Mouse (Mus musculus) forebrain, embryonic 13.5 days (tissue): ENCODE results near the gene Zfp423. TPM values are rescaled to one million over a fixed set of nuclear protein-coding genes. Genes with fewer than 3 reads are reported as not detected.

Source experiments
- ATAC-seq: fragments of 200-750 bp; cut with Nextera tagmentation; 2 replicates; pipeline ENCODE4 v1.8.0; 2017
- H3K27ac ChIP-seq: fragments of 300-500 bp; sonication (generic); 2 replicates; pipeline ENCODE4 v1.5.1; 2015; ENCODE audit warnings: inconsistent platforms, mild to moderate bottlenecking, moderate library complexity
- H3K27me3 ChIP-seq: fragments of 300-500 bp; sonication (generic); 2 replicates; pipeline ENCODE4 v1.6.1; 2015; ENCODE audit warnings: mild to moderate bottlenecking, inconsistent platforms
- H3K36me3 ChIP-seq: fragments of 300-500 bp; sonication (generic); 2 replicates; pipeline ENCODE4 v1.6.1; 2015; ENCODE audit warnings: mild to moderate bottlenecking, inconsistent platforms; ENCODE audit not compliant: poor library complexity, severe bottlenecking
- H3K4me1 ChIP-seq: fragments of 300-500 bp; sonication (generic); 2 replicates; pipeline ENCODE4 v1.6.1; 2015; ENCODE audit warnings: inconsistent platforms
- H3K4me2 ChIP-seq: fragments of 300-500 bp; sonication (generic); 2 replicates; pipeline ENCODE4 v1.6.1; 2015; ENCODE audit warnings: inconsistent platforms, mild to moderate bottlenecking, moderate library complexity
- H3K4me3 ChIP-seq: fragments of 300-500 bp; sonication (generic); 2 replicates; pipeline ENCODE4 v1.5.1; 2015; ENCODE audit warnings: mild to moderate bottlenecking, inconsistent platforms
- H3K9ac ChIP-seq: fragments of 300-500 bp; sonication (generic); 2 replicates; pipeline ENCODE4 v1.6.1; 2015; ENCODE audit warnings: mild to moderate bottlenecking, inconsistent platforms
- H3K9me3 ChIP-seq: fragments of 300-500 bp; sonication (generic); replicated peaks from 2 replicates; pipeline ENCODE4 v1.6.1; 2016; ENCODE audit warnings: inconsistent platforms
- WGBS: fragments of 180-500 bp; shearing (Covaris S2); methylation state at CpG from one replicate; pipeline ENCODE4 v1.1.7; 2015; 5-methylcytosine and 5-hydroxymethylcytosine counted together
- polyA plus RNA-seq: library from polyadenylated mRNA; unstranded; fragments of >200 nt; fragmentation: Nextera tagmentation; extraction: Ambion mirVana; gene quantifications from 2 replicates; pipeline ENCODE4 v1.2.1, GENCODE M21; 2015

Zfp423 gene
- polyA plus RNA-seq, 1 experiment from 2014 or later, result 23.2 TPM

DNA sequence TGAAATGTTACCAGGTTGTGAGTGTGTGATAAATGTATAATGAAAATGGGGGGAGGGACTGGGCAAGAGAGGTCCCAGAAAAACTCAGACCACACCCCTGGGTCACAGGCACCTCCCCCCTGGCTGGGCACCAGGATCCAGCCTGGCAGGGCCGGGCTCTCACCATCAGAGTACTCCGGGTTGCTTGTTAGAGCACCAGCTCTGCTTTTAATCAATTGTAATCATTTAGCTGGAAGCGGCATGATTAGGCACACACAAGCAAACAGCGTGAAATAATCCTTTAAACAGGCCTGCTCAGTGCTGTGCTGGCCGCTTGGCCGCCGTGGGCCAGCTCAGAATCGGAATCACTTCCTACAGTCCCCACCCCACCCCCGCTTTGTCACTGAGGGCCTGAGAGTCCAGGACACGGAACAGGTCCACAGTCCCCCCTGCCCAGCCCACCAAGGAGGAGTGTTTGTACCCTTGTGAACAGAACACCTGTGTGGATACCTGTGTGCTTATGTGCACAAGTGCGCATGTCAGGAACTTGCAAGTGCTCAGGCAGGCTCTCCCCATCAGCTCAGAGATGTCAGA, 279.9 kb downstream of the Zfp423 start:
- Histone ChIP-seq H3K36me3 (peaks cover 7% of the 10 kb centered on the region), H3K4me2 (no peak overlapping the region), H3K27me3 (0 out of 2 replicates have a peak, but pooled peaks cover 4% of the 10 kb centered on the region), H3K9me3 (no peaks in the 10 kb centered on the region), H3K9ac (no peak overlapping the region), H3K4me1 (peaks cover 46% of the 10 kb centered on the region), H3K4me3 (no peak overlapping the region), H3K27ac (peak overlapping the region; percentile 31; the same call in 1 of the 2 replicates)
- peak; percentile 63 for ATAC-seq
- WGBS, result 40% methylated on average over 11 of the region's 11 CpGs

DNA sequence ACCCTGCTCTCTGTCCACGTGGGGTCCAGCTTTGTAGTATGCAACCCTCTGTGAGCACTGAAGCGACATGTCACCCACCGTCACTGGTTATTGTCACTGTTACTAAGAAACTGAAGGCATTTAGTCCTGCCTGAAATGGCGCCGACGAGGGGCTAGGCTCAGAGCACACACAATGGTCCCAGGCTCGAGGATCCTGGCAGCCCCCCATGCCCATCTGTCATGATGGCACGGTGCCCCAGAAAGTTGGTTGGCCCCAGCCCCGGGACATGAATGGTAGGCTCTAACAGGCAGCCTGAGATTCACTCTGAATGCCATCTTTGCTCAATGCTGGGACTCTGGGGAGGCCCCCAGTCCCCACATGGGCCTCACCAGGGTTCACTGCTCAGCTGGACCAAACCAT, 284.0 kb downstream of the Zfp423 start:
- no peak overlapping the region for H3K4me2 ChIP-seq
- H3K9me3 ChIP-seq, result no peaks in the 10 kb centered on the region
- peaks cover 7% of the 10 kb centered on the region for H3K36me3 ChIP-seq
- H3K27me3 ChIP-seq, result no peaks in the 10 kb centered on the region
- H3K4me1 ChIP-seq, result peaks cover 54% of the 10 kb centered on the region
- H3K27ac ChIP-seq, result peak overlapping the region; percentile 82
- 36% methylated on average over 9 of the region's 9 CpGs for WGBS
- no peak overlapping the region for H3K9ac ChIP-seq
- peak; percentile 77 for ATAC-seq
- H3K4me3 ChIP-seq, result no peak overlapping the region

- Histone ChIP-seq H3K4me3 (no peak overlapping the region), H3K27ac (peak overlapping the region; percentile 82; the same call in 1 of the 2 replicates), H3K9me3 (no peaks in the 10 kb centered on the region), H3K36me3 (peaks cover 7% of the 10 kb centered on the region), H3K27me3 (no peaks in the 10 kb centered on the region), H3K9ac (no peak overlapping the region), H3K4me2 (no peak overlapping the region), H3K4me1 (peaks cover 51% of the 10 kb centered on the region)
- WGBS, result 64% methylated on average over 7 of the region's 7 CpGs
- no peak for ATAC-seq
Measured at GRCm38 (mm10) chr8:87674157-87674556, 285.2 kb downstream of the Zfp423 start.

DNA sequence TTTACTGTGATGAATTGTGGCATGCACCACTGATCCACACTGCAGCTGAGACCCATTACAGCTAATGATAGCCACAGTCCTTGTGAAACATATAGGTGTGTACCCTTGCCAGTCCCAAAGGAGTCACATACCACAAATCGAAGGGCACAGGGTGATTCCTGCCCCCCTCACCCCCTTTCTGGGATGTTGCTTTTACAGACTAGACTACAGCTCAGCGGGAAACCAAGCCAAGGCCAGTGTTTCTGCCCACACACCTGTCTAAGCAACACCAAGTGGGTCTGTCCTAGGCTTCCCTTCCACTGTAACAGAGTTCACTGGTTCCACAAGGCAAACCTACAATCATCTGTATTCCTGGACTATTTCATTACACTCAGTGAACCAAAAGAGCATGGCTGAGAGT, 287.2 kb downstream of the Zfp423 start:
- peaks cover 68% of the 10 kb centered on the region for H3K4me1 ChIP-seq
- no peak overlapping the region for H3K4me2 ChIP-seq
- H3K27me3 ChIP-seq, result no peaks in the 10 kb centered on the region
- WGBS, result 83% methylated on average over 2 of the region's 2 CpGs
- no peaks in the 10 kb centered on the region for H3K9me3 ChIP-seq
- H3K9ac ChIP-seq, result no peak overlapping the region
- H3K36me3 ChIP-seq, result no peaks in the 10 kb centered on the region
- no peak for ATAC-seq
- H3K4me3 ChIP-seq, result no peak overlapping the region
- H3K27ac ChIP-seq, result peak overlapping the region; percentile 51

GRCm38 (mm10) chr8:87671209-87671970, 288.0 kb downstream of the Zfp423 start:
- H3K9ac ChIP-seq, result no peak overlapping the region
- H3K4me3 ChIP-seq, result no peak overlapping the region
- no peak for ATAC-seq
- no peaks in the 10 kb centered on the region for H3K9me3 ChIP-seq
- no peaks in the 10 kb centered on the region for H3K27me3 ChIP-seq
- 74% methylated on average over 13 of the region's 13 CpGs for WGBS
- peaks cover 77% of the 10 kb centered on the region for H3K4me1 ChIP-seq
- peak overlapping the region; percentile 51 for H3K27ac ChIP-seq
- H3K4me2 ChIP-seq, result no peak overlapping the region
- H3K36me3 ChIP-seq, result no peaks in the 10 kb centered on the region

DNA sequence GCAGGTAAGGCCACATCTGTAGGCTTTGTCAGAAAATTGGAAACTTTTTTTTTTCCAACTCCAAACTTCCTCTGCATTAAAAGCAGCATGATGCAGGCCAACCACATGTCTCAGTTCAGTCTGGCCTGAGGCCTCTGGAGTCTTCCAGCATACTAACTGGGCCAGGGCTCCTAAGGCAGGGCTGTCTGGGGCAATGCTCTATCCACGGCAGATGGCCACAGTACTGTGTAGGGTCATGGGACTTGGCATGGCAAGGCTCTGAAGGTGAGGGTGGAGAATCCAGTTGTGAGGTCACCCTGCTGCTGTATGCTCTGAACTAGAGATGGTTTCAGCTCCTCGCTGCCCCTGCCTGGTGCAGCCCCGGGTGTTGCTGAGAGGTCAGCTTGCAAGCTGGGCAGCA, 289.2 kb downstream of the Zfp423 start:
- Histone ChIP-seq H3K4me2 (no peak overlapping the region), H3K27ac (no peak overlapping the region), H3K36me3 (no peaks in the 10 kb centered on the region), H3K9ac (no peak overlapping the region), H3K4me3 (no peak overlapping the region), H3K9me3 (no peaks in the 10 kb centered on the region), H3K27me3 (no peaks in the 10 kb centered on the region), H3K4me1 (peaks cover 71% of the 10 kb centered on the region)
- WGBS, result 92% methylated on average over 3 of the region's 3 CpGs
- ATAC-seq, result no peak

DNA sequence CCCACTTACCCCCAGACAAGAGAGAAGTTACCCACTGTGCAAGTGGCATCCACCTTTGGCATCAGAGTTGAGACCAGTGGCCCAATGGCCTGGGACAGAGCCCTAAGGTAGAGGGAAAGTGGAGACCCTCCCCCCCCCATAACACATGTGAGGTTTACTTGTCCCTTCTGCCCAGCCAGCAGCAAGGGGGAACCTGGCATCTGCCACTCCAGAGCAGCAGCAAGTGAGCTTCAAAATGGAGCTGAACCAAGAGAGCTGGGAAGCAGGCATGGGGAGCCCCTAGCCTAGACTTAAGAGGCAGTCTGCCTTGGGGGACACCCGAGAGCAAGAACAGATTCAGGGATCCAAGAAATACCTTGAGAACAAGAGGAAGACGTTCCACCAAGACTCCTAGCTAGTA, 290.7 kb downstream of the Zfp423 start:
- Histone ChIP-seq H3K4me1 (peaks cover 65% of the 10 kb centered on the region), H3K4me2 (no peak overlapping the region), H3K27me3 (0 out of 2 replicates have a peak, but pooled peaks cover 3% of the 10 kb centered on the region), H3K4me3 (no peak overlapping the region), H3K9me3 (no peaks in the 10 kb centered on the region), H3K36me3 (no peaks in the 10 kb centered on the region), H3K9ac (no peak overlapping the region), H3K27ac (peak overlapping the region; percentile 96)
- no peak for ATAC-seq
- WGBS, result 72% methylated on average over 2 of the region's 2 CpGs

DNA sequence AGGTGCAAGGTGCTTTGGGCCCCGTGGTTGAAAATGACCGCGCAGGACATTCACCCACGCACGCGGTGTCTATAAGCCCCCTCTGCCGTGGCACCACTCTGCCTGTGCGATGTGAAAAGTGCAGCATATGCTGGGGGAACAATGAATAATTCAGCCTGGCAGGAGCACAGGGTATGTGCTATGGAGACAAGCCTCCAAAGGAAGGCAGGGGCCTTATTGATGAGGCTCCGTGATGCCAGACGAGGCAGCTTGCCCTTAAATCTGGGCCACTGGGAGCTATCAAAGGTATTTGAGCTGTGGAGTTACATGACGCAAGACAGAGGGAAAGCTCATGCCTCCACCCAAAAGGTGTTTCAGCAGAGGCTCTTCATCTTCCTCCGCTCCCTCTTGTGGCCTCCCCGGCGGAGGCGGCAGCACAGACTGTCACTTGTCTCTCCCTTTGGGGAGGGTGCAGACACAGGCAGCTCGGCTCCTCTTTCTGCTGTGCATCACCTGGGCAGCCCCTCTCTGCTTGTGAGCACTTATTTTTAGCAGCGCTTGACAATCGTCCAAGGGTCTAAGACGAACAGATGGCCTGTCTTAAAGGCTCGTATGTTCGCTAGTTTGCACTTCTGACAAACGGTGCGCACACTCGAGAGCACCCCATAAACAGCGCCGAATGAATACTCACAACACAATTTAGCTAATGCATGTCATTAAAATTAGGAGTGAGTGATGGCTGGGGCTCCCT, 291.3 kb downstream of the Zfp423 start:
- ATAC-seq, result peak; percentile 82
- H3K36me3 ChIP-seq, result no peaks in the 10 kb centered on the region
- peaks cover 72% of the 10 kb centered on the region for H3K4me1 ChIP-seq
- H3K4me3 ChIP-seq, result no peak overlapping the region
- peak overlapping the region; percentile 38; the same call in 1 of the 2 replicates for H3K9ac ChIP-seq
- 56% methylated on average over 26 of the region's 26 CpGs for WGBS
- H3K27me3 ChIP-seq, result 0 out of 2 replicates have a peak, but pooled peaks cover 3% of the 10 kb centered on the region
- peak overlapping the region; percentile 33 for H3K4me2 ChIP-seq
- H3K27ac ChIP-seq, result peak overlapping the region; percentile 96
- H3K9me3 ChIP-seq, result no peaks in the 10 kb centered on the region

DNA sequence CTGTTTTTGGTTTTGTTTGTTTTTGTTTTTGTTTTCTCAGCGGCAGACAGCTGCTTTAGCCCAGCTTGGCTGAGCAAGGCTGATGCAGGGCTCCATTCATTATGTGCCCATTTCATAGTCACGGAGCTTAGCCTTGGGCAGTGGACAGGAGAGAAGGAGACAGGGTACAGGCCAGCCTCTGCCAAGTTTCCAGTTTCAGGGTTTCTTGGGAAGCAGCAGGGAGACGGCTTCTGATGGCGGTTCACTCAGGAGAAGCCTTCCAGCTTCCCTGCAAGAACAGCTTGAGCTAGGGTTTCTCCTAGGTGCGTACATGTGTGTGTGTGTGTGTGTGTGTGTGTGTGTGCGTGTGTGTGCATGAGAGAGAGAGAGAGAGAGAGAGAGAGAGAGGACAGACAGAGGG, 292.1 kb downstream of the Zfp423 start:
- no peak overlapping the region; the same call in 1 of the 2 replicates for H3K4me2 ChIP-seq
- H3K27ac ChIP-seq, result peak overlapping the region; percentile 96
- peaks cover 77% of the 10 kb centered on the region for H3K4me1 ChIP-seq

GRCm38 (mm10) chr8:87665337-87665736, 294.1 kb downstream of the Zfp423 start:
- ATAC-seq, result no peak
- Histone ChIP-seq H3K4me3 (no peak overlapping the region), H3K27ac (no peak overlapping the region), H3K9ac (no peak overlapping the region), H3K36me3 (no peaks in the 10 kb centered on the region), H3K9me3 (no peaks in the 10 kb centered on the region), H3K27me3 (peaks cover 14% of the 10 kb centered on the region), H3K4me2 (no peak overlapping the region), H3K4me1 (peaks cover 80% of the 10 kb centered on the region)
- 90% methylated on average over 8 of the region's 8 CpGs for WGBS

More for the DNA sequence above, 292.1 kb downstream of the Zfp423 start:
- whole genome bisulfite sequencing, result 76% methylated on average over 6 of the region's 6 CpGs
- H3K27me3 ChIP-seq, result 0 out of 2 replicates have a peak, but pooled peaks cover 3% of the 10 kb centered on the region
- no peaks in the 10 kb centered on the region for H3K36me3 ChIP-seq
- ATAC-seq, result no peak
- 0 out of 2 replicates have a peak overlapping the region, but pooled peaks have one; percentile 38 for H3K9ac ChIP-seq
- no peaks in the 10 kb centered on the region for H3K9me3 ChIP-seq
- no peak overlapping the region for H3K4me3 ChIP-seq

DNA sequence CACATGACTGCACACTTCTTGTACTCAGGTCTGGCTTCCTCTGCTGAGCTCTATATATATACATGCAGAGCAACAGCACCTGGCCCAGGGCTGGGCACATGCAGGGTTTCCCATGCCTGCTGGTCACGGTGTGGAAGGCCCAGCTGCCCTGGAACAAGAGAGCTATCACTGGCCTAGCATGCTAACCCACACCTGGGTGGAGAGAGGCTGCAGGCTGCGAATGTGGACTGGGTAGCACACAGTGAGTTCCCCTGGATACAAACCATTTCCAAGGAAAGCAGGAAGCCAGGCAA, 295.2 kb downstream of the Zfp423 start:
- Histone ChIP-seq H3K4me3 (no peak overlapping the region), H3K36me3 (no peaks in the 10 kb centered on the region), H3K9me3 (no peaks in the 10 kb centered on the region), H3K4me1 (peaks cover 82% of the 10 kb centered on the region), H3K9ac (no peak overlapping the region), H3K4me2 (no peak overlapping the region), H3K27ac (peak overlapping the region; percentile 87; the same call in 1 of the 2 replicates), H3K27me3 (peaks cover 16% of the 10 kb centered on the region)
- ATAC-seq, result no peak
- WGBS, result 91% methylated on average over 2 of the region's 2 CpGs
